Mouse (Mus musculus) cerebellum, postnatal 10 days (tissue): ENCODE measurements at regions not wholly inside any gene's neighbourhood (a gene's known extent, or its start where the extent isn't known, plus 50 kb on each side); places are given as distances from the start of the nearest gene placed in this dataset.
A peak's percentile ranks its signal among the peaks of the same experiment; 100 is the strongest.

ENCODE experiments used
- DNase-seq, 2 experiments: peaks; one replicate each; pipeline ENCODE4 v3.0.0; 2021; ENCODE audit warnings: mixed read lengths in 2 of 2

DNA sequence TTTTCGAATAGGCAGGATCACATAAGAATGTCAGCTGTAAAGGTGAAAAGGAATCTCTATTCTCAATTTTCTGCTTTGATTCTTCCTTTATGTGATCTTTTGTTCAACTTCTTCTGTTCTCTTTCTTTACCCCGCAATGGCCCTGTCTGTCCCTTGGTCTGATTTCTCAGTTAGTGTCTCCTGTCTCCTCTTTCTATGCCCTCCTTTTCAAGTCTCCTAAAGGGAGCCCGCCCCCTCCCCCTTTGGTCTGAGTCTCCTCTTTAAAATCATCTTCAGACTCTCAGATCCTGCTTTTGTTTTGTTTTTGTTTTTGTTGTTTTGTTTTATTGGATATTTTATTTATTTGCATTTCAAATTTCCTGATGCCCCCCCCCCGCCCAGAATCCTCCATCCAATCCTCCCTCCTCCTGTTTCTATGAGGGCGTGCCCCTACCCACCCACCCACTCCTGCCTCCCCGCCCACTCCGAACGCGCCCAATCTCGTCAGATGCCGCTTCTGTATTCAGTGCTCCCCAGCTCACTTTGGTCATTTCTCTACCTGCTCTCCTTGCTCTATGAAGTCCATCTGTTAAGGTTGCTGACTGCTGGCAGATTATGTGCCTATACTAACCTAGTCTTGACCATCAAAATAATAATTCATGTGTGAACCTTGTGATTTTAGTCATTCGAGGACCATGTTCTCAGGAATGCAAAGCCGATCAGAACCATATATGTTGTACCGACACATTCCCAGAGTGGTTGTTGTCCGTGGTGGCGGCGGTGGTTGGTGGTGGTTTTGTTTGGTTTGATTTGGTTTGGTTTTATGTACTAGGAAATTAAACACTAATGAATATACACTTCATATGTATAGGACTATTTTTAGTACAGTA, 487.9 kb upstream of the Adam24 start:
- peak; percentile 17 to 33 for DNase-seq

DNA sequence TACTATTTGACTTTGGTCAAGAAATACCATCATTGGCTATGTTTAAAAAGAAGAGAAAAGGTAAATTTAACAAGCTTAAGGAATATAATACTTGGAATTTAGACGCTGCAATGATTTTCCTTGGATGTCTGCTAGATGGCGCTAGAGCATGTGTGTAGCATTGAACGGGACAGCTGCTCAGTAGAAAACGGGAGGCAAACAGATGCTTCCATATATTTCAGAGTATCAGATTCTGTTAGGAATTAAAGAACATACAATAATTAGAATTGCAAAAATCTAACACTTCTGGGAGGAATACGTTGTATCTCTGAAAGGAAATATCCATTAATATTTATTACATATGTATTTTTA, 487.3 kb upstream of the Adam24 start:
- DNase-seq, result peak; percentile 64 to 78

DNA sequence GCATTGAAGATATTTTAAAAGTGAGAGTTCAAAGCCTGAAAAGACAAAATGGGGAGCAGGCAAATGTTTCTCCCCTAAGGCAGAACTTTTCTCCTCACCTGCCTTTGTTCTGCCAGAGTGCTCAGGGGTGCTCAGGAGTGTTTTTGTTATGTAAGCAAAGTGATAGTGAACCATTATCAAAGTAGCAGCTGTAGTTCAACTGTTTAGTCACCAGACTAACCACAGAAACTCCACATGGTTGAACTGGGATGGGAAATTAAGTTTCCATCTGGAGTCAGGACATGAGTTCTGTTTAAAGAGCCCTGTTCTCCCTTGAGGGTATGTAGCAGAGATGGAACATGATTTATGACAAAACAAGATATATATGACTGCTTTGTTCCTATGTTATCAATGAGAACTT, 482.6 kb upstream of the Adam24 start:
- DNase-seq, result no peak

DNA sequence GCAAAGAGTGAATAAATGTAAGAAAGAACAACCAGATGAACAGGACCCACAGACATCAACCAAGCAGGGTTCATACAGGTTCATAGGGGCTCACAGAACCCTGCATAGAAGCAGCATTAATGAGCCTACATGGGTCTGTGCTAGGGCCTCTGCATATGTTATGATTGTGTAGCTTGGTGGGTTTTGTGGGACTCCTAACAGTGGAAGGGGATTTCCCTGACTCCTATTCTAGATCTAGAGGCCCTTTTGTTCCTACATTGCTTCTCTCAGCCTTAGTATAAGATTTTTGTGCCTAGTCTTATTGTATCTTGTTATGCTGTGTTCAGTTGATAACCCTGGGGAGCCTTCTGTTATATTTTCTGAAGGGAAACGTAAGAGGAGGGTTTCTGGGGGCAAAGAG, 481.7 kb upstream of the Adam24 start:
- DNase-seq, result no peak

DNA sequence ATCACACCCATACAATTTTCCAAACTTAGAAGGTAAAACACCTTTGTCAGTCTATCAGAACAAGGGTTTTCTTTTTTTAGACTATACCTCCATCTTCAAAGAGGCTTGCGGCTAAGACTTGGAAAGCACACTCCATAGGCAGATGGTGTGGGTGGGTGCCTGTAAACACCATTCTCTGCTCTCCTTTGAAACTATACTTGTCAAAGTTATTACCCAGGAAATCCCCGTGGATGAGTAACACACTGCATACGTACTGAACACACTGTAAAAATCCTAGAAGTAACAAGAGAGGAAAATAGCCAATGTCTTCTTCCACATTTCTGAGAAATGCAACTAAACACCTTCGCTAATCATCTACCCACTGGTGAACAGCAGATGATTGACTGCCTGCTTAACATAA, 464.0 kb upstream of the Adam24 start:
- DNase-seq, result no peak

DNA sequence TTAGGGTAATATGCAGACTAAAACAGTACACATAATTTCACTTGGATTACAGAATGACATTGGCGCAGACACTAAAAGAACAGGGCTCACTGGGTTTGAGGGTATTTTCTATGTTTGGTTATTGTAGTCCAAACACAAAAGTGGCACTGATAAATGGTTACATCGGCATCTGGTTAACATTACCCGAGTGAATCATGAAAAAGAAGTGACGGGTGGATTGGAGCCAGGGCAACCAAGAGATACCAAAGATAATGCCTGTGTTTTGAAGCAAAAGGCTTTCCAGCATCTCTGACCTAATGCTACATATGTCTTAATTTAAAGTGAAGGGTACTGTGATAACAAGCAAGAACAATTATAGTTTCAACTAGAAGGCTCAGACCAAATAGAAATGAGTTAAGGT, 451.4 kb upstream of the Adam24 start:
- DNase-seq, result no peak

DNA sequence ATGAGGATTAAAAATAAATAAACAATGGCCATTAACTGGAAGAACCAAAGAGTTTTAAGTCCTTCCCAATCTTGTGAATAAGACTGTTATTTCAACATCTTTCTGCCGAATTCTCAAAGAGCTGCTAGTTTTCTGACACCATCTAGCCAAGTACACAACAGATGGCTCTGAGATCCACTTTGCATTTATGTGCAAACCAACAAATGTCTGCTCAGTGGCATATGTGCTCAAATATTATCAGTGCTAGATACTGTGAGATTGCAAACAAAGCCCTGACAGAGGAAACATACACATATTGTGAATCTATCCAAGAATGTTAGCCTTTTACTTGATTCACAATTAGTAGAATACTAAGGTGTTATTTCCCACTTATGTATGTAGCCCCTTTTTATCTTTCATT, 447.6 kb upstream of the Adam24 start:
- DNase-seq, result peak in 1 of 2 experiments; percentile 15
